Mouse (Mus musculus): ENCODE data around the gene Tcf7l1.

Gene Tcf7l1

DNA sequence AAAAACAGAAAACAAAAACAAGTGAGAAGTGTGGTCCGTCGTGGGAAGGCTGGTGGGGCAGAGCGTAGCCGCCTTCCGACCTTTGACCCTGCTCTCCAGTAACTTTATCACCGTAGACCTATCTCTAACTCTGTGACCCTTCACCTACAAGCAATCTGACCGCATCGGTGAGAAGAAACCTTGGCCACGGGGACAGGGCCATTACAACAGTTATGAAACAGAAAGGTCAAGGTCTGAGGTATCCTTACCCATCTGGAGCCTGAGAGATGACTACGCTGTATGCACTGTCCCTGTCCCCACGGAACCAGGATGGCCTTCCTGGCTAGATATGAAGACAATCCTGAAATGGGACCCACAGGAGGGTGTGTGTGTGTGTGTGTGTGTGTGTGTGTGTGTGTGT lies 204.9 kb downstream of the Tcf7l1 start:
- DNase-seq, result no peak

GRCm38 (mm10) chr6:72583211-72583839 lies 205.7 kb downstream of the Tcf7l1 start:
- no peak for DNase-seq

DNA sequence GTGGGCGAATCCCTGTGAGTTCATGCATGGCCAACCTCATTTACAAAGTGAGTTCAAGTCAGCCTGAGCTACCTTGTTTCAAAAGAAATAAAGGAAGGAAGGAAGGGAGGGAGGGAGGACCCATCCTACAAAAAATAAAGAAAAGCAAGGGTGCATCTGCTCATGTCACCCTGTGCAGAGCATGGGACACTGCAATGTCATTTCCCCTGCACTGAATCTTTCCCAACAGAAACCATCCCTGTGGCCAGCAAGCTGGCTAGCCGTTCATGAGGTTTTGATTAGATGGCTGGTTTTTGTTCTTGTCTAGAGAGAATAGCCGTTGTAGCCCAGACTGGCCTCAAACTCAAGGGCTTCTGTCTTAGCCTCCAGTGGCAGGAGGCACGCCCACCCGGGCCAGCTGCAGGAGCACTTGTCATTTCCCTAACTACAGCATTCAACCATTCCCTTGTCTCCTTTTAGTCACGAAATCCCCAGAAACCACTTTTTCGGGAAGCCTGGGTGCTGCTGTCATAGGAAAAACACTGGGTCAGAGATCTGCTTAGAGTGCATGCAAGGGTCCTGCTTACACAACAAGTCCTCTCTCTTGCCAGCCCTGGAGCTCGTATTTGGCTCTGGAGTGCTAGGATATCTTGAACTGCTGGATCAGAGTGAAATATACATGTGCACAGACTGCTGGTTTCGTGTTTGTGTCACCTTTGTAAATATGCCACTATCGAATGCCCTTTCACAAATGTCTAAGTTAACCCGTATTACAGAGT lies 207.2 kb downstream of the Tcf7l1 start:
- no peak for DNase-seq
